Mouse (Mus musculus) gastrocnemius, adult 18-20 months (tissue): Measurements from ENCODE around the gene Retnla. TPM values are rescaled to one million over a fixed set of nuclear protein-coding genes. Genes with fewer than 3 reads are reported as not detected.
"Not testable (repeated sequence)": the region's sequence is repeated elsewhere in the genome, so short reads cannot be mapped to it uniquely, and the experiment has no call there.

Source experiments
- DNase-seq: peaks from one replicate; pipeline ENCODE4 v3.0.0; 2021; ENCODE audit warnings: low spot score
- long read RNA-seq, 2 experiments: library from polyadenylated mRNA; stranded (forward); transcript quantifications; one replicate each; pipeline ENCODE4 v2.0.0; 2021
- total RNA-seq, 2 experiments: library from RNA; stranded (reverse); gene quantifications; 2 replicates each; pipeline ENCODE4 v1.2.3; 2021

Gene Retnla
- total RNA-seq, result 1 to 10 TPM; 5.2 to 7.3 TPM
- long read RNA-seq, experiment 1, transcript Retnla-201 (4 exons, 599 nt), result major isoform, 5 of 5 reads
- long read RNA-seq, experiment 1, partial matches to known transcripts, result 0 of 5 reads
- long read RNA-seq, experiment 1, other reads (novel, unspliced or antisense), result 0 of 5 reads
- long read RNA-seq, experiment 2, partial matches to known transcripts, result 0 of 3 reads
- long read RNA-seq, experiment 2, other reads (novel, unspliced or antisense), result 0 of 3 reads

GRCm38 (mm10) chr16:48842266-48842665, at the start of gene Retnla:
Gene Retnla (plus strand): TSS chr16:48842551.
- DNase-seq, result no peak

DNA sequence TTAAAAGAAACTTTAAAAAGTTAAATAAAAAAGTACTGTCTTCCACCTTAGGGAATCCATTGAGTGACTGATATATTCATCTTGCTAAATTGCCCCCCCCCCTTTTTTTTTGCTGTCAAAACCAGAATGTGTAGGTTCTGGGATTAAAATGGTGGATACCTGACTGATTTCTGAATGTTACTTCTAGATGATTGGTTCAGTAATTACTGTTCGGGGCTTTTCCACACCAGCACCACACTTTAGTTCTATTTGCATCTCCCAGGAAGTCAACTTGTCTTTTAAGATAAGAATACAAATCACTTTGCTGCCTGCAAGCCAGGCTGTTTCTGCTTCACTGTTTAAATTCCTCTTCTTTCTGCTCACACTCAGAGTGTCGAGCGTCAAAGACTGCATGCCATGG, 44.1 kb upstream of the Retnla start:
- no peak for DNase-seq

DNA sequence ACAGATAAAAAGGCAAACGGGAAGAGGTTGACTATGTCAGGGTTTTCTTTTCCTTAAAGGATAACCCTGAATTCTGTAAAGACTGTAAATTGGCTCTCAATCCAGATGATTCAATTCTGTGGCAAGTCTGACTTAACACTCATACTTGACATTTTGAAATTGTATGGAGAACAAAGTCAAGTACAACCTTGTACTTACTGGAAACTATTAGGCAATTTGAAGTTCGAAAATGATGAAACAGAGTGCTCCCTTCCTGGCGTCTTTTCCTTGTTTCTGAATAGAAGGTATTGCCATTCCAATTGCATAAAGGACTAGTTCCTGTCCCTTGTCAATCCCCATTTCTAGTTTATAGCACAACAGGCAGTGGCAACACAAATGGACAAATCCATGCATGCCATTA, 42.9 kb upstream of the Retnla start:
- DNase-seq, result no peak

GRCm38 (mm10) chr16:48800906-48801305, 41.4 kb upstream of the Retnla start:
- no peak for DNase-seq

DNA sequence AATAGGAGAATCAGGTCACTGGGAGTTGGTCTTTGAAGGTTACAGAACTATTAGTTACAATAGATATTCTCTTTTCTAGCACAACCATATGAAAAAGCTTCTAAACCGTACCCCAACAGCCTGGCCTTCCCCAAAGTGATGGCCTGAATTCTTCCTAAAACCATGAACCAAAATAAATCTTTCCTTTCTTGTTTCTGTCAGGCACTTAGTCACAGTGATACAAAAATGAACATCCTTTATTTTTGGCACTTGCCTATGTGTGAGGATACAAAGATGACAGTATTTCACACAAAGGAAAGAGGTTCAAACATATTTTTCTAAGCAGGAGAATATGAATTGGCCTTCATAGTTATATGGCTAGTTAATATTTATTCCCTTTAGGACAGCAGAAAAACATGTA, 36.9 kb upstream of the Retnla start:
- DNase-seq, result no peak

DNA sequence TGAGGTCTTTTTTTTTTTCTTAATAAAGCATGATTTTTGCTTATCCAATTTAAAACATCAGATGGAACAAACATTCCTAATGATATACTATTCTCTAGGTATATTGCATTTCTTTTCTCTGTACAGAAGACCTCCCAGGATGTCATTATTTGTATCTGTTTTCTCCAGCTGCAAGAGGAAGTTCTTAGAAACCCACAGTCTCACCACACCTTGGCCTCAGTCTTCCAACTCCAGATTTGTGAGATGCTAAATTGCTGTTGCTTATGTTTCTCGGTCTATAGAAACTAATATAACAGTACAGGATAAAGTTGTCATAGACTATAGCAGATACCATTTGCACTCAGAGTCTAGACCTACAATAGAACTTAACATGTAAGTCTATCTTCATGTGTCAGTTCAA, 35.8 kb upstream of the Retnla start:
- DNase-seq, result no peak

DNA sequence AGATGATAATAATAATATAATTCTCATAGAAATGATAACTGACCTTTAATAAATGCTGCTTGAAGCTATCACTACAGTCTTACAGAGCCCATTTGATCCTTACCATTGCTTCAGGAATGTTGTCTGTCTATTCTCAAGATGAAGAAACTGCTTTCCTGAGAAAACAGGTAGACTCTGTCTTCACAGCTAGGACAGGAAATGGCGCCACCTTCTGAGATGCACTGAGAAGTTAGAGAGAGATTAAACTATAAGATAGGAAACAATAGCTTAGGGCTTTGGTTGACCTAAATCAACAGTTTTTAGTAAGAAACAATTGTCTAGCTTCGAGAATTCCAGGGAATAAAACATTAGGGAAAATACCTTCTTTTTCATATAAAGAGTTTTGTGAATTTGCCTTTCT, 33.0 kb upstream of the Retnla start:
- DNase-seq, result no peak

DNA sequence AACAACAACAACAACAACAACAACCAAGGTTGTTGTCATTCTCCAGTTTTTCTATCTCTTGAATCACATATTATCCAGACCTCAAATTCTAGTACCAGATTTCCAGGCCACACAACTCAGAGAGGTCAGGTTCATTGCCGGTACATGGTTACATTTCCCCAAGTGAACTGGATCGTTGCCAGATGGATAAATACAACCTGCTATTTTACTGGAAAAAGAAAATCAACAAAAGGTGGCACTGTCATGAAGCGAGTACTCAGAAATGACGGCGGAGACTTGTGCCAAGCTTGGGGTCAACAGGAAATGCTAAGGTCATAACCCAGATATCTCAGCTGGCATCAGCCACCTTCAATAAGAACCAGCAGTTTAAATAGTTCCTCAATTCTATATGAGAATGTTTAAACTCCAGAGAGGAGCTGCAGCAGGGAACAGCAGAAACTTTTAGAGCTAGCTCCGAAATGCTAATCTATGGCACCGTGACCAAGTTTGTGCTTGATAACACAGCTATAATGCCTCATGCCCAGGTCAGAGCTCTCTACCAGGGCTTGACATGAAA, 30.4 kb upstream of the Retnla start:
- DNase-seq, result no peak

DNA sequence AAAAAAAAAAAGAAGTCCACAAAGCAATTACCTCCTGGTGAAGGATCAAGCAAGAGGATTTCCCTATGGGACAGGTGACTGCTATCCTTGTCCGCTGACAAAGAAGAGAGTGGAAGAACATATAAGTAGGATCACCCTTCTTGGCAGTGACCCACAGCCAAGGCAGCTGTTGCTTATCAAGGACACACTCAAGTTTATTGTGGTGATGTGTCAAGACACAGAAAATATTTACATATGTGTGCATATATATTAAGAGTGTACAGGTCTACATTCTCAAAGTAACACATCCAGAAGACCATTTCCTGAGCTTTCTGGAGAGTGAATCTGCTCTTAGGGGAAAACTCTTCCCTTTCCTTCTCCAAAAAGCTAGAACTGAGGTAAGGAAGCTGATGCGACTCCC, 25.7 kb upstream of the Retnla start, which contains the start of gene Retnlb:
TSS of gene Retnlb (plus strand) at position 162 of the 400 bp plus-strand sequence.
- DNase-seq, result no peak

- DNase-seq, result no peak
These were observed 23.8 kb upstream of the Retnla start for GRCm38 (mm10) chr16:48818524-48818923.

GRCm38 (mm10) chr16:48826474-48826873, 15.9 kb upstream of the Retnla start:
- DNase-seq, result no peak

GRCm38 (mm10) chr16:48827625-48828024, 14.7 kb upstream of the Retnla start:
- no peak for DNase-seq

GRCm38 (mm10) chr16:48829060-48829459, 13.3 kb upstream of the Retnla start:
- no peak for DNase-seq

- DNase-seq, result no peak
These were observed 10.3 kb upstream of the Retnla start for GRCm38 (mm10) chr16:48832055-48832454.

GRCm38 (mm10) chr16:48833626-48834025, 8.7 kb upstream of the Retnla start:
- not testable (repeated sequence) for DNase-seq

GRCm38 (mm10) chr16:48843671-48844386, 1.5 kb downstream of the Retnla start:
- no peak for DNase-seq

GRCm38 (mm10) chr16:48865004-48865403, 22.7 kb downstream of the Retnla start:
- DNase-seq, result not testable (repeated sequence)

DNA sequence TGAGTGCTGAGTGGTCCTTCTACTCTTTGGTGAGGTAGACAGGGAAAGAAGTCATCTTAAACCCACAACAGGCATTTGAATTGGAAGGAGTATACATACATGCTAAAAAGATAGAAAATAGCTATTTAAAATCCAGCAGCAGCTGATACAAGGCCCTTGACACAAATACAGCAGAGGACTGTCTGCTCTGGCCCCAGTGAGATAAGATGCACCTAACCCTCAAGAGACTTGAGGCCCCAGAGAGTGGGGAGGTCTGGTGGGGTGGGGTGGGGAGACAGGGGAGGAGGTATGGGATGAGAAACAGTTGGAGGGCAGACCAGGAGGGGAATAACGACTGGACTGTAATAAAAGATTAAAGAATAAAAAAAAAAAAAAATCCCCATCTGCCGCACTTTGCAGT, 25.3 kb downstream of the Retnla start:
- no peak for DNase-seq

GRCm38 (mm10) chr16:48868663-48869062, 26.3 kb downstream of the Retnla start:
- no peak for DNase-seq

DNA sequence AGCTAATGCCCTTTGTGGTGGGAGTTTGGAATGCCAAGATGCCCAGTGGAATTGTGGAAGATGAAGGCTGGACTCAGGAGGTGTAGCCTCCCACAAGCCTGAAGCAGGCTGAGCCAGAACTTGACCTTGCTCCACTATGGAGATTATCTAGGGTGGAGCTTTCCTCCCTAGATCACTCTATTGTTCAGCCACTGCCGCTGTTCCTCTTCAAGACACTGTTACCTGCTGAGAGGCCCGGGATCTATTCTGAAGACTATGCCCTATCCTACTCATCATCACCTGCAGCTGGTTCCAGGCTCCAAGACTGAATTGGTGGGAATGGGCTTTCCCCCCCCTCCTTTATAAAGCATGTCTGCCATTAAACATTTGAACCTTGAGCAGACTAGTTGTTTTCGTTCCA, 27.3 kb downstream of the Retnla start:
- no peak for DNase-seq

DNA sequence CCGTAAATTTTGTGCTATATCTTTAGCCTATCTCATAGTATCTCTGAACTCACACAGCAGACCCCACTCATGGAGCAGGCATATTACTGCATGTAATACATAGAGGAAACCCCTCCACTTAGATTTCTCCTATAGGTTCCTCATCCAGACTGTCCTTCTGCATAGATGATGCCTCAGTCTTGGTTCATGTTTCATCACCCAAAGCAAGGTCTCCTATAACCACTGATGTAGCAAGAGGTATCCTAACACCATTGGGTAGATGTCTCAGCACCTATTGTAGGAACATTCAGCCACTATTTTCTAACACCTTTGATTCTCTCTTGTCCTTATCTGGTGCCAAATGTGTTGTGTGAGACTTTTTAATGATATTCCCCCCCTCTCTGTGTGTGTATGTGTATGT, 29.4 kb downstream of the Retnla start:
- DNase-seq, result no peak

DNA sequence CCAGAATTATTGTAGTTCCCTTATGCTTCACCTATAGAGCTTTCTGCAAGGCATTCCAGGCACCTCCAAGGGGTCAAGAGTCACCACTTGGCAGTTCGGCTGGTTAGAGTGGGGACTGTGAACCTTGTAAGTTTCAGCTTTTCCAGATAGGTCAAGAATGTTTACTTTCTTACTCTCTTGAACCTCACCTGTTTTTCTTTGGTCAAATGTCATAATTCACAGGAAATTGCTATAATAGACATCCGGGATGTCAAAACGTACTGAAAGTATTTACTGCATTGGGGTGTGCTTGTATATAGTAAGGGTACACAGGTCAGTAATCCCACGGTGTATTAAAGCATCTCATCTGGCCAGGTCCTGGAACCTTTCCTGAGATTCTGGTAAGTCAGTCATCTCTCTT, 30.0 kb downstream of the Retnla start, which contains the start of gene Retnlg:
TSS of gene Retnlg (plus strand) at position 301 of the 400 bp plus-strand sequence.
- DNase-seq, result no peak

DNA sequence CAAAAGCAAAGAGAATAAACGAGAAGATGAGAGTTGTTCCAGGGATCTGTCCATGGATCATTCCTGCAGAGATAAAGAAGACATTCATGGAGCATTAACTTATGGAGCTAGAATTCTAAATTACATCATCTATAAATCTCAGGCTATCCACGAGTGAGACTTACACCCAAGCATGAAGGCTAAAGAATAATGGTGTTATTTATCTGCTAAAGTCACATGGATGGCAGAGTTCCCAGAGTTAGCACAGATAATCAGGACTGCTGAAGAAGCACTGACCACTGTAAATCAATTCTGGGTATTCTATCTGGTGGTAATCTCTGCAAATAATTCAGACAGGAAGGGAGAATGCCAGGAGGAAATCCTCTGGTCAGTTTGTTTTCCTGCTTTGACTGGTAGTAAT, 48.4 kb downstream of the Retnla start:
- no peak for DNase-seq
